11 mouse cellular contexts compared by ENCODE assay signal in genomic region chr8:86820186-86820755, GRCm38 (mm10).
DNase-seq lines count a peak whose midpoint lies in the region; ATAC-seq and TF ChIP-seq lines count a peak whose summit lies in the region.
"Had no signal": no experiment of that assay in that cellular context is flagged by ENCODE, and none has a peak within 500 bp of the region (broad histone marks: within the 10 kb centered on the region; RNA-seq: fewer than 3 reads in every experiment).

No protein-coding gene starts in this region.

- DNase-seq in heart, adult 18-20 months = no peak
- no peak for DNase-seq in lung, postnatal 0 days (ENCODE audit: low spot score)
- DNase-seq in lung, postnatal 10 days = no peak
- no peak for DNase-seq in adrenal gland, postnatal 25 days
- no peak for DNase-seq in layer of hippocampus, postnatal 36 days
- no peak for DNase-seq in layer of hippocampus, postnatal 25 days (ENCODE audit: extremely low spot score in 1 of 2, low spot score in 1 of 2)
- DNase-seq: right cerebral cortex, postnatal 25 days had no signal

- WGBS in heart, embryonic 11.5 days (ENCODE audit: insufficient replicate concordance) = 53% methylated on average over 2 of the region's 2 CpGs
- WGBS in lung, postnatal 0 days = 50% methylated on average over 2 of the region's 2 CpGs
- 27% methylated on average over 2 of the region's 2 CpGs for WGBS in limb, embryonic 12.5 days

- no peaks in the 10 kb centered on the region for H3K36me3 ChIP-seq in heart, embryonic 11.5 days (ENCODE audit: control insufficient read depth, insufficient read depth, low read length)
- no peaks in the 10 kb centered on the region for H3K36me3 ChIP-seq in lung, postnatal 0 days (ENCODE audit: insufficient read depth, low read length)
- H3K36me3 ChIP-seq in limb, embryonic 12.5 days = no peaks in the 10 kb centered on the region

- no peak overlapping the region for H3K9ac ChIP-seq in heart, embryonic 11.5 days (ENCODE audit: low read depth, low read length)
- no peak overlapping the region for H3K9ac ChIP-seq in lung, postnatal 0 days (replicated peaks; ENCODE audit: low read depth)
- no peak overlapping the region for H3K9ac ChIP-seq in limb, embryonic 12.5 days (replicated peaks)

- H3K4me2 ChIP-seq in heart, embryonic 11.5 days = no peak overlapping the region
- no peak overlapping the region for H3K4me2 ChIP-seq in lung, postnatal 0 days (replicated peaks; ENCODE audit: low read depth, low read length)
- 0 out of 2 replicates have a peak overlapping the region, but pooled peaks have one; percentile 6 for H3K4me2 ChIP-seq in limb, embryonic 12.5 days

- H3K9me3 ChIP-seq in heart, embryonic 11.5 days (replicated peaks; ENCODE audit: control insufficient read depth, low read length) = no peaks in the 10 kb centered on the region
- no peaks in the 10 kb centered on the region for H3K9me3 ChIP-seq in lung, postnatal 0 days (ENCODE audit: low read length)
- H3K9me3 ChIP-seq in limb, embryonic 12.5 days = no peaks in the 10 kb centered on the region

- no peak overlapping the region for H3K4me3 ChIP-seq in heart, embryonic 11.5 days (ENCODE audit: low read depth, low read length)
- H3K4me3 ChIP-seq in lung, postnatal 0 days (ENCODE audit: low read depth, low read length) = no peak overlapping the region
- H3K4me3 ChIP-seq in limb, embryonic 12.5 days (replicated peaks) = no peak overlapping the region

- H3K27ac ChIP-seq in heart, embryonic 11.5 days (ENCODE audit: low read depth, low read length) = peak overlapping the region; percentile 64; the same call in 1 of the 2 replicates
- no peak overlapping the region for H3K27ac ChIP-seq in lung, postnatal 0 days (ENCODE audit: low read length)
- peak overlapping the region; percentile 86 for H3K27ac ChIP-seq in limb, embryonic 12.5 days
- H3K27ac ChIP-seq: kidney, postnatal 0 days had no signal

- peaks cover 7% of the 10 kb centered on the region; the same call in 1 of the 2 replicates for H3K4me1 ChIP-seq in heart, embryonic 11.5 days (ENCODE audit: control insufficient read depth, insufficient read depth, low read length)
- no peaks in the 10 kb centered on the region for H3K4me1 ChIP-seq in lung, postnatal 0 days (ENCODE audit: insufficient read depth, low read depth, low read length)
- H3K4me1 ChIP-seq in limb, embryonic 12.5 days (replicated peaks) = peaks cover 24% of the 10 kb centered on the region

- TF ChIP-seq EP300 in lung, postnatal 0 days (IDR thresholded peaks at IDR 0.05) = no peak

- no peak for ATAC-seq in heart, embryonic 11.5 days (replicated peaks; ENCODE audit: insufficient number of reproducible peaks, low FRiP score, low TSS enrichment)
- peak; percentile 4; the same call in 1 of the 2 replicates for ATAC-seq in lung, postnatal 0 days
- ATAC-seq in limb, embryonic 12.5 days (ENCODE audit: insufficient number of reproducible peaks, insufficient read depth, low FRiP score, low TSS enrichment, low read depth) = no peak; the same call in 1 of the 2 replicates
- ATAC-seq: forebrain, embryonic 16.5 days had no signal

- TF ChIP-seq CTCF in lung, postnatal 0 days (IDR thresholded peaks at IDR 0.05) = no peak

- no peaks in the 10 kb centered on the region for H3K27me3 ChIP-seq in heart, embryonic 11.5 days (ENCODE audit: control insufficient read depth, insufficient read depth, low read length)
- H3K27me3 ChIP-seq in lung, postnatal 0 days (replicated peaks; ENCODE audit: insufficient read depth, low read length) = no peaks in the 10 kb centered on the region
- no peaks in the 10 kb centered on the region for H3K27me3 ChIP-seq in limb, embryonic 12.5 days
